Mouse (Mus musculus) myocyte (in vitro differentiated cells): Measurements from ENCODE around the gene Gys1.

ENCODE experiments used
- CEBPB ChIP-seq: IDR thresholded peaks from 2 replicates; pipeline ENCODE4 v1.6.1; 2011; ENCODE audit warnings: mild to moderate bottlenecking, moderate library complexity; ENCODE audit not compliant: poor library complexity, insufficient read depth, severe bottlenecking
- E2F4 ChIP-seq: IDR thresholded peaks from one replicate; pipeline ENCODE4 v1.6.1; 2011; ENCODE audit warnings: mild to moderate bottlenecking, control low read depth, moderate library complexity; ENCODE audit not compliant: insufficient read depth
- MAX ChIP-seq: IDR thresholded peaks from one replicate; pipeline ENCODE4 v1.6.1; 2011; ENCODE audit warnings: low read depth, mild to moderate bottlenecking, control low read depth
- MYOD1 ChIP-seq, 3 experiments: IDR thresholded peaks; one replicate each; pipeline ENCODE4 v1.6.1; 2011; ENCODE audit warnings: control low read depth in 2 of 3, low read depth in 2 of 3, mild to moderate bottlenecking in 2 of 3, moderate library complexity in 1 of 3; ENCODE audit not compliant: insufficient read length in 2 of 3, control insufficient read depth in 1 of 3
- MYOG ChIP-seq, 3 experiments: IDR thresholded peaks; one replicate each; pipeline ENCODE4 v1.6.1; 2011; ENCODE audit warnings: control low read depth in 2 of 3, low read depth in 2 of 3, mild to moderate bottlenecking in 2 of 3; ENCODE audit not compliant: insufficient read length in 2 of 3, control insufficient read depth in 1 of 3, insufficient read depth in 1 of 3
- POLR2A ChIP-seq: IDR thresholded peaks from one replicate; pipeline ENCODE4 v1.6.1; 2011; ENCODE audit warnings: low read depth, mild to moderate bottlenecking, control low read depth, moderate library complexity; ENCODE audit not compliant: insufficient read length
- POLR2AphosphoS2 ChIP-seq: IDR thresholded peaks from one replicate; pipeline ENCODE4 v1.6.1; 2011; ENCODE audit warnings: low read depth, control low read depth; ENCODE audit not compliant: insufficient read length
- REST ChIP-seq: IDR thresholded peaks from one replicate; pipeline ENCODE4 v1.6.1; 2011; ENCODE audit warnings: mild to moderate bottlenecking, control low read depth, moderate library complexity; ENCODE audit not compliant: insufficient read depth, insufficient read length
- TCF12 ChIP-seq: IDR thresholded peaks from one replicate; pipeline ENCODE4 v1.6.1; 2011; ENCODE audit warnings: mild to moderate bottlenecking, control low read depth; ENCODE audit not compliant: poor library complexity, insufficient read depth, severe bottlenecking
- TCF3 ChIP-seq: IDR thresholded peaks from one replicate; pipeline ENCODE4 v1.6.1; 2011; ENCODE audit warnings: low read depth, control low read depth; ENCODE audit not compliant: insufficient read length
- USF1 ChIP-seq: IDR thresholded peaks from one replicate; pipeline ENCODE4 v1.6.1; 2011; ENCODE audit warnings: low read depth, mild to moderate bottlenecking, control low read depth, moderate library complexity

GRCm38 (mm10) chr7:45478774-45479173 is 44.1 kb downstream of the Gys1 start:
- TF ChIP-seq TCF12 (no peak), POLR2AphosphoS2 (no peak), POLR2A (no peak), USF1 (no peak), MAX (no peak), TCF3 (no peak), E2F4 (no peak), MYOG (IDR thresholded peaks at IDR 0.05; ENCODE audit: control insufficient read depth in 1 of 3, insufficient read depth in 1 of 3, insufficient read length in 2 of 3, low read depth in 2 of 3) (no peak), REST (no peak), MYOD1 (IDR thresholded peaks at IDR 0.05; ENCODE audit: control insufficient read depth in 1 of 3, insufficient read length in 2 of 3, low read depth in 2 of 3) (no peak), CEBPB (no peak)
